9 mouse cellular contexts compared by ENCODE assay signal in genomic region chr19:44887679-44888235, GRCm38 (mm10). TPM values are rescaled to one million over a fixed set of nuclear protein-coding genes. Genes with fewer than 3 reads are reported as not detected.
DNase-seq lines count a peak whose midpoint lies in the region; ATAC-seq and TF ChIP-seq lines count a peak whose summit lies in the region.
"Had no signal": no experiment of that assay in that cellular context is flagged by ENCODE, and none has a peak within 500 bp of the region (broad histone marks: within the 10 kb centered on the region; RNA-seq: fewer than 3 reads in every experiment).

No protein-coding gene starts in this region.

- peak; percentile 96 for TF ChIP-seq CTCF in small intestine, adult 2 months (IDR thresholded peaks at IDR 0.05; ENCODE audit: extremely low read depth, insufficient read length, insufficient replicate concordance, low read depth, low read length)

- no peak overlapping the region for H3K9ac ChIP-seq in lung, embryonic 16.5 days (ENCODE audit: low read length)
- H3K9ac ChIP-seq: limb, embryonic 15.5 days had no signal

- no peak overlapping the region for H3K27ac ChIP-seq in lung, embryonic 16.5 days (ENCODE audit: low read length)
- H3K27ac ChIP-seq in small intestine, adult 2 months (ENCODE audit: insufficient read depth, low read depth, low read length): no peak overlapping the region
- H3K27ac ChIP-seq: limb, embryonic 15.5 days had no signal

- TF ChIP-seq POLR2A in small intestine, adult 2 months (IDR thresholded peaks at IDR 0.05; ENCODE audit: low read depth, low read length): no peak

- peak; percentile 71 for ATAC-seq in erythroblast, adult 5-6 weeks (replicated peaks; ENCODE audit: low FRiP score, poor library complexity, severe bottlenecking)
- peak; percentile 41; the same call in 1 of the 2 replicates for ATAC-seq in lung, embryonic 16.5 days (ENCODE audit: low read depth)

- 19% methylated on average over 7 of the region's 7 CpGs for WGBS in lung, embryonic 16.5 days
- 22% methylated on average over 7 of the region's 7 CpGs for WGBS in small intestine, adult 2 months

- no peaks in the 10 kb centered on the region for H3K36me3 ChIP-seq in lung, embryonic 16.5 days (ENCODE audit: control insufficient read depth, insufficient read depth, low read length)
- H3K36me3 ChIP-seq in small intestine, adult 2 months (ENCODE audit: control insufficient read depth, insufficient read depth, low read length): no peaks in the 10 kb centered on the region
- H3K36me3 ChIP-seq: limb, embryonic 15.5 days had no signal

- no peaks in the 10 kb centered on the region for H3K9me3 ChIP-seq in lung, embryonic 16.5 days (ENCODE audit: control insufficient read depth, low read length)
- H3K9me3 ChIP-seq: limb, embryonic 15.5 days had no signal

- peak; percentile 45 to 80 for DNase-seq in heart, adult 18-20 months
- DNase-seq in heart, adult 11 months: no peak
- DNase-seq in B cell, adult 2 months: peak; percentile 79 to 81
- peak; percentile 78 to 80 for DNase-seq in adrenal gland, postnatal 36 days
- peak; percentile 84 for DNase-seq in kidney, postnatal 10 days

- H3K4me1 ChIP-seq in lung, embryonic 16.5 days (replicated peaks; ENCODE audit: control insufficient read depth, insufficient read depth, low read length): no peaks in the 10 kb centered on the region; the same call in 1 of the 2 replicates
- H3K4me1 ChIP-seq in small intestine, adult 2 months (ENCODE audit: control insufficient read depth, insufficient read depth, insufficient read length, low read length): no peaks in the 10 kb centered on the region

- H3K27me3 ChIP-seq in lung, embryonic 16.5 days (ENCODE audit: control insufficient read depth, insufficient read depth, low read depth, low read length): peaks cover 19% of the 10 kb centered on the region
- H3K27me3 ChIP-seq in small intestine, adult 2 months (ENCODE audit: control insufficient read depth, insufficient read depth, low read length): peaks cover 12% of the 10 kb centered on the region; the same call in 1 of the 2 replicates

- H3K4me3 ChIP-seq in lung, embryonic 16.5 days (ENCODE audit: low read length): no peak overlapping the region
- no peak overlapping the region for H3K4me3 ChIP-seq in small intestine, adult 2 months (ENCODE audit: low read depth, low read length)
- H3K4me3 ChIP-seq: limb, embryonic 15.5 days had no signal

- H3K4me2 ChIP-seq in lung, embryonic 16.5 days (ENCODE audit: low read depth, low read length): no peak overlapping the region
- H3K4me2 ChIP-seq: limb, embryonic 15.5 days had no signal

RNA-seq across cellular contexts. Expression of gene Slf2, which starts 43.2 kb away (rescaled TPM):
- 10 to 100 TPM; 22.8 to 23.7 TPM for total RNA-seq in heart, adult 18-20 months (2021)
- 10 to 100 TPM; 23.0 to 23.7 TPM for total RNA-seq in adrenal gland, postnatal 36 days (2021)
- total RNA-seq in erythroblast, adult 5-6 weeks (2015; ENCODE audit: low replicate concordance): 14.0 TPM in 2 replicates
- 13.6 and 16.3 TPM in 2 replicates for total RNA-seq in erythroblast, adult 5-6 weeks (2017; ENCODE audit: low replicate concordance)
- 26.4 and 27.1 TPM in 2 replicates for polyA plus RNA-seq in lung, embryonic 16.5 days (2015; fragmentation: Nextera tagmentation; extraction: Ambion mirVana)
- polyA plus RNA-seq in small intestine, adult 2 months (2012; rRNA removed): 38.5 and 43.9 TPM in 2 replicates
